Mouse (Mus musculus) B cell, adult 2 months (primary cell): ENCODE data around the gene Cbx4.
"Not testable (repeated sequence)": the region's sequence is repeated elsewhere in the genome, so short reads cannot be mapped to it uniquely, and the experiment has no call there.

ENCODE experiments used
- DNase-seq, 2 experiments: peaks; one replicate each; pipeline ENCODE4 v3.0.0; 2022

Cbx4 gene

GRCm38 (mm10) chr11:119109415-119110071, 23.5 kb upstream of the Cbx4 start:
- no peak for DNase-seq

GRCm38 (mm10) chr11:119108573-119109263, 22.7 kb upstream of the Cbx4 start:
- peak; percentile 73 to 74 for DNase-seq

- peak; percentile 62 to 68 for DNase-seq
Observed at GRCm38 (mm10) chr11:119106289-119106688, 20.3 kb upstream of the Cbx4 start.

- DNase-seq = peak in 1 of 2 experiments; percentile 3
Observed at GRCm38 (mm10) chr11:119105748-119106147, 19.7 kb upstream of the Cbx4 start.

- no peak for DNase-seq
Observed at GRCm38 (mm10) chr11:119105071-119105609, 19.1 kb upstream of the Cbx4 start.

- DNase-seq = no peak
Observed at GRCm38 (mm10) chr11:119103991-119104390, 18.0 kb upstream of the Cbx4 start.

- not testable (repeated sequence) for DNase-seq
Observed at GRCm38 (mm10) chr11:119100355-119100754, 14.3 kb upstream of the Cbx4 start.

- DNase-seq = no peak
Observed at GRCm38 (mm10) chr11:119098202-119098601, 12.2 kb upstream of the Cbx4 start.

GRCm38 (mm10) chr11:119095441-119095840, 9.4 kb upstream of the Cbx4 start:
- no peak for DNase-seq

- no peak for DNase-seq
Observed at GRCm38 (mm10) chr11:119093322-119093721, 7.3 kb upstream of the Cbx4 start.

- DNase-seq = no peak
Observed at GRCm38 (mm10) chr11:119092286-119092685, 6.3 kb upstream of the Cbx4 start.

GRCm38 (mm10) chr11:119091598-119091991, 5.6 kb upstream of the Cbx4 start:
- peak; percentile 79 to 81 for DNase-seq

GRCm38 (mm10) chr11:119090961-119091597, 5.1 kb upstream of the Cbx4 start:
- DNase-seq = peak; percentile 54 to 61

- DNase-seq = peak; percentile 34 to 43
Observed at GRCm38 (mm10) chr11:119090076-119090960, 4.3 kb upstream of the Cbx4 start.

- DNase-seq = peak; percentile 77 to 79
Observed at GRCm38 (mm10) chr11:119089235-119090075, 3.4 kb upstream of the Cbx4 start.

GRCm38 (mm10) chr11:119088391-119089234, 2.6 kb upstream of the Cbx4 start:
- DNase-seq = peak; percentile 63

GRCm38 (mm10) chr11:119087301-119088082, 1.5 kb upstream of the Cbx4 start:
- DNase-seq = peak; percentile 46 to 47

- peak; percentile 65 to 72 for DNase-seq
Observed at GRCm38 (mm10) chr11:119085279-119086062, 550 bp downstream of the Cbx4 start.
